Mouse (Mus musculus) stomach, embryonic 14.5 days (tissue): ENCODE data around the gene Fank1. TPM values are rescaled to one million over a fixed set of nuclear protein-coding genes. Genes with fewer than 3 reads are reported as not detected.

Source experiments
- ATAC-seq: fragments of 200-750 bp; cut with Nextera tagmentation; 2 replicates; pipeline ENCODE4 v1.8.0; 2017; ENCODE audit warnings: low read depth, moderate TSS enrichment; ENCODE audit not compliant: insufficient number of reproducible peaks, insufficient read depth, low FRiP score
- H3K27ac ChIP-seq: fragments of 300-500 bp; sonication (generic); 2 replicates; pipeline ENCODE4 v1.5.1; 2014; ENCODE audit warnings: mild to moderate bottlenecking, low read length, moderate library complexity, mixed read lengths
- H3K27me3 ChIP-seq: fragments of 300-500 bp; sonication (generic); 2 replicates; pipeline ENCODE4 v1.6.1; 2014; ENCODE audit warnings: low read length, control low read depth, mixed read lengths; ENCODE audit not compliant: control insufficient read depth, insufficient read depth
- H3K36me3 ChIP-seq: fragments of 300-500 bp; sonication (generic); 2 replicates; pipeline ENCODE4 v1.6.1; 2014; ENCODE audit warnings: mild to moderate bottlenecking, control low read depth, low read length, moderate library complexity, mixed read lengths; ENCODE audit not compliant: control insufficient read depth, insufficient read depth
- H3K4me1 ChIP-seq: fragments of 300-500 bp; sonication (generic); 2 replicates; pipeline ENCODE4 v1.6.1; 2014; ENCODE audit warnings: low read length, control low read depth, mixed read lengths; ENCODE audit not compliant: control insufficient read depth, insufficient read depth
- H3K4me2 ChIP-seq: fragments of 300-500 bp; sonication (generic); replicated peaks from 2 replicates; pipeline ENCODE4 v1.6.1; 2014; ENCODE audit warnings: low read depth, low read length, control low read depth
- H3K4me3 ChIP-seq: fragments of 300-500 bp; sonication (generic); 2 replicates; pipeline ENCODE4 v1.5.1; 2014; ENCODE audit warnings: low read depth, low read length, control low read depth
- H3K9ac ChIP-seq: fragments of 300-500 bp; sonication (generic); replicated peaks from 2 replicates; pipeline ENCODE4 v1.6.1; 2014; ENCODE audit warnings: low read depth, mild to moderate bottlenecking, control low read depth, low read length, moderate library complexity, mixed read lengths
- H3K9me3 ChIP-seq: fragments of 300-500 bp; sonication (generic); 2 replicates; pipeline ENCODE4 v1.6.1; 2016; ENCODE audit warnings: low read depth, low read length, control low read depth; ENCODE audit not compliant: control insufficient read depth
- WGBS: fragments of 180-500 bp; shearing (Covaris S2); extraction: QIAGEN DNeasy Blood & Tissue Kit; methylation state at CpG from one replicate; pipeline ENCODE4 v1.1.7; 2014; 5-methylcytosine and 5-hydroxymethylcytosine counted together
- polyA plus RNA-seq: library from polyadenylated mRNA; unstranded; fragments of >200 nt; fragmentation: Nextera tagmentation; extraction: Ambion mirVana; gene quantifications from 2 replicates; pipeline ENCODE4 v1.2.1, GENCODE M21; 2014

The Fank1 gene
- polyA plus RNA-seq, 1 experiment from 2014 or later: 0.36 TPM

DNA sequence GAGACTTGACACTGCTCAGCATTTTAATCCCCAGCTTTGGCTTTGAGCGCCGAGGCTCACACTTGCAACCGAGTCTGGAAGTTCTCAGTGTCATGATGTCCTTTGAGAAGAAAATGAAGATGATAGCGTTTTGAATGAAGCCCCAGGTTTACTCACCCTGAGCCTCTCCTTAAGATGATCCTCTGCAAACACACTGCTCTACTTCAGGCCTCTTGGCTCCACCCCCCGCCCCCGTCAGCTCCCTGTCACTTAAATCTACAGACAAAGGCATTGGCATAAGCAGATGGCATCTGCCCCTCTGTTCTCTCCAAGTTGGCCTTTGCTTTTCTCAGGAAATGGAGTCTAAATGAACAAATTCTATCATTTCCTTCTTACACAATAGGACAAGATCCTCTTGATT is 147.3 kb downstream of the Fank1 start:
- ATAC-seq: no peak
- Histone ChIP-seq H3K9me3 (no peaks in the 10 kb centered on the region), H3K9ac (no peak overlapping the region), H3K36me3 (no peaks in the 10 kb centered on the region), H3K27ac (no peak overlapping the region), H3K4me2 (no peak overlapping the region), H3K4me1 (0 out of 2 replicates have a peak, but pooled peaks cover 5% of the 10 kb centered on the region), H3K27me3 (0 out of 2 replicates have a peak, but pooled peaks cover 4% of the 10 kb centered on the region), H3K4me3 (no peak overlapping the region)
- WGBS: 25% methylated on average over 6 of the region's 6 CpGs

DNA sequence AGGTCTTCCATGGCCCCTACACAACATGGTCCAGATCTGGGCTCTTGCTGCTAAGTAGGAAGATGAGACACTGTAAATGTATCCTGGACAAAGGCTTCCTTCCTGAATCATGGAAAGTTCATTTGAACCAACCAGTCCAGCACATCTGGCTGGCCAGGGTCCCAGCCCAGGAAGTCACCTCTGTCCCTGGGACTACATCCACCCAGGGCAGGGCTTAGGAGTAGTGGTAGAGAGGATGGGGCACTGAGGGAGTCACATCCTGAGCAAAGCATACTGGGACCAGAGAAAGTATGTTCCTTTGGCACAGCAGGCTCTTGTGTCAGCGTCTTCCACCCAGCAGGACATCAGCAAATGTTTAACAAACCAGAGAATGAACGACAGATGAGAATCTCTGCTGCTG is 149.1 kb downstream of the Fank1 start:
- WGBS: 79% methylated on average over 2 of the region's 2 CpGs
- Histone ChIP-seq H3K27ac (no peak overlapping the region), H3K27me3 (peaks cover 4% of the 10 kb centered on the region; the same call in 1 of the 2 replicates), H3K4me1 (0 out of 2 replicates have a peak, but pooled peaks cover 5% of the 10 kb centered on the region), H3K4me2 (no peak overlapping the region), H3K36me3 (no peaks in the 10 kb centered on the region), H3K9me3 (no peaks in the 10 kb centered on the region), H3K9ac (no peak overlapping the region), H3K4me3 (no peak overlapping the region)
- no peak for ATAC-seq

GRCm38 (mm10) chr7:133928981-133929380 is 152.3 kb downstream of the Fank1 start:
- no peak overlapping the region for H3K27ac ChIP-seq
- H3K9me3 ChIP-seq: no peaks in the 10 kb centered on the region
- peaks cover 5% of the 10 kb centered on the region; the same call in 1 of the 2 replicates for H3K27me3 ChIP-seq
- peaks cover 4% of the 10 kb centered on the region; the same call in 1 of the 2 replicates for H3K4me1 ChIP-seq
- no peak for ATAC-seq
- WGBS: 87% methylated on average over 3 of the region's 3 CpGs
- no peak overlapping the region for H3K9ac ChIP-seq
- no peak overlapping the region for H3K4me3 ChIP-seq
- H3K4me2 ChIP-seq: no peak overlapping the region
- no peaks in the 10 kb centered on the region for H3K36me3 ChIP-seq

Other genes starting within 250 kb of the Fank1 start
- gene Tex36, start 174.7 kb upstream of the Fank1 start, polyA plus RNA-seq: not detected in 2 replicates
- 21.7 and 25.5 TPM in 2 replicates for gene Edrf1, start 139.3 kb upstream of the Fank1 start, polyA plus RNA-seq
- gene Mmp21, start 96.8 kb upstream of the Fank1 start, polyA plus RNA-seq: 0.13 TPM in 1 of 2 replicates, not detected in the other
- 160 and 162 TPM in 2 replicates for gene Bccip, start 67.5 kb upstream of the Fank1 start, polyA plus RNA-seq
- 30.7 and 32.1 TPM in 2 replicates for gene Uros, start 66.8 kb upstream of the Fank1 start, polyA plus RNA-seq
- gene Dhx32, start 5.9 kb downstream of the Fank1 start, polyA plus RNA-seq: 33.4 and 36.6 TPM in 2 replicates